Mouse (Mus musculus) small intestine, adult 2 months (tissue): ENCODE results near the gene Col27a1.

Experiments used
- CTCF ChIP-seq: fragments of 200-500 bp; IDR thresholded peaks from 2 replicates; pipeline ENCODE4 v1.5.1; 2012; ENCODE audit warnings: low read depth, mild to moderate bottlenecking, control low read depth, inconsistent platforms, low read length, moderate library complexity, mixed read lengths; ENCODE audit not compliant: insufficient replicate concordance, insufficient read length; ENCODE audit errors: extremely low read depth
- POLR2A ChIP-seq: fragments of 200-500 bp; IDR thresholded peaks from 2 replicates; pipeline ENCODE4 v1.6.1; 2012; ENCODE audit warnings: low read depth, mild to moderate bottlenecking, control low read depth, inconsistent platforms, low read length, moderate library complexity

GRCm38 (mm10) chr4:63362150-63362549 lies 148.3 kb downstream of the Col27a1 start, which contains the start of gene Orm2:
- no peak for TF ChIP-seq POLR2A
- no peak for TF ChIP-seq CTCF
